Mouse (Mus musculus) limb, embryonic 13.5 days (tissue): ENCODE measurements around the gene Hint1. TPM values are rescaled to one million over a fixed set of nuclear protein-coding genes. Genes with fewer than 3 reads are reported as not detected.
A peak's percentile ranks its signal among the peaks of the same experiment; 100 is the strongest.
"Not testable (repeated sequence)": the region's sequence is repeated elsewhere in the genome, so short reads cannot be mapped to it uniquely, and the experiment has no call there.

ENCODE experiments used
- ATAC-seq: fragments of 200-750 bp; cut with Nextera tagmentation; 2 replicates; pipeline ENCODE4 v1.8.0; 2017; ENCODE audit warnings: low read depth, moderate number of reproducible peaks, moderate TSS enrichment; ENCODE audit not compliant: low FRiP score
- H3K27ac ChIP-seq: fragments of 300-500 bp; sonication (generic); 2 replicates; pipeline ENCODE4 v1.5.1; 2015; ENCODE audit warnings: inconsistent platforms, mild to moderate bottlenecking, moderate library complexity
- H3K27me3 ChIP-seq: fragments of 300-500 bp; sonication (generic); 2 replicates; pipeline ENCODE4 v1.6.1; 2015; ENCODE audit warnings: mild to moderate bottlenecking, inconsistent platforms
- H3K36me3 ChIP-seq: fragments of 300-500 bp; sonication (generic); 2 replicates; pipeline ENCODE4 v1.6.1; 2015; ENCODE audit warnings: inconsistent platforms, mild to moderate bottlenecking, moderate library complexity
- H3K4me1 ChIP-seq: fragments of 300-500 bp; sonication (generic); 2 replicates; pipeline ENCODE4 v1.6.1; 2015; ENCODE audit warnings: inconsistent platforms
- H3K4me2 ChIP-seq: fragments of 300-500 bp; sonication (generic); replicated peaks from 2 replicates; pipeline ENCODE4 v1.6.1; 2015; ENCODE audit warnings: inconsistent platforms, mild to moderate bottlenecking, moderate library complexity
- H3K4me3 ChIP-seq: fragments of 300-500 bp; sonication (generic); 2 replicates; pipeline ENCODE4 v1.5.1; 2015; ENCODE audit warnings: moderate library complexity, mild to moderate bottlenecking, inconsistent platforms
- H3K9ac ChIP-seq: fragments of 300-500 bp; sonication (generic); 2 replicates; pipeline ENCODE4 v1.6.1; 2015; ENCODE audit warnings: mild to moderate bottlenecking, inconsistent platforms
- H3K9me3 ChIP-seq: fragments of 300-500 bp; sonication (generic); 2 replicates; pipeline ENCODE4 v1.6.1; 2016; ENCODE audit warnings: inconsistent platforms
- WGBS: fragments of 180-500 bp; shearing (Covaris S2); methylation state at CpG from one replicate; pipeline ENCODE4 v1.1.7; 2015; 5-methylcytosine and 5-hydroxymethylcytosine counted together
- polyA plus RNA-seq: library from polyadenylated mRNA; unstranded; fragments of >200 nt; fragmentation: Nextera tagmentation; extraction: Ambion mirVana; gene quantifications from 2 replicates; pipeline ENCODE4 v1.2.1, GENCODE M21; 2015

Gene Hint1
- polyA plus RNA-seq, 1 experiment from 2014 or later, result 607 TPM

- no peak for ATAC-seq
Observed at GRCm38 (mm10) chr11:54844959-54845358, 21.2 kb upstream of the Hint1 start.

DNA sequence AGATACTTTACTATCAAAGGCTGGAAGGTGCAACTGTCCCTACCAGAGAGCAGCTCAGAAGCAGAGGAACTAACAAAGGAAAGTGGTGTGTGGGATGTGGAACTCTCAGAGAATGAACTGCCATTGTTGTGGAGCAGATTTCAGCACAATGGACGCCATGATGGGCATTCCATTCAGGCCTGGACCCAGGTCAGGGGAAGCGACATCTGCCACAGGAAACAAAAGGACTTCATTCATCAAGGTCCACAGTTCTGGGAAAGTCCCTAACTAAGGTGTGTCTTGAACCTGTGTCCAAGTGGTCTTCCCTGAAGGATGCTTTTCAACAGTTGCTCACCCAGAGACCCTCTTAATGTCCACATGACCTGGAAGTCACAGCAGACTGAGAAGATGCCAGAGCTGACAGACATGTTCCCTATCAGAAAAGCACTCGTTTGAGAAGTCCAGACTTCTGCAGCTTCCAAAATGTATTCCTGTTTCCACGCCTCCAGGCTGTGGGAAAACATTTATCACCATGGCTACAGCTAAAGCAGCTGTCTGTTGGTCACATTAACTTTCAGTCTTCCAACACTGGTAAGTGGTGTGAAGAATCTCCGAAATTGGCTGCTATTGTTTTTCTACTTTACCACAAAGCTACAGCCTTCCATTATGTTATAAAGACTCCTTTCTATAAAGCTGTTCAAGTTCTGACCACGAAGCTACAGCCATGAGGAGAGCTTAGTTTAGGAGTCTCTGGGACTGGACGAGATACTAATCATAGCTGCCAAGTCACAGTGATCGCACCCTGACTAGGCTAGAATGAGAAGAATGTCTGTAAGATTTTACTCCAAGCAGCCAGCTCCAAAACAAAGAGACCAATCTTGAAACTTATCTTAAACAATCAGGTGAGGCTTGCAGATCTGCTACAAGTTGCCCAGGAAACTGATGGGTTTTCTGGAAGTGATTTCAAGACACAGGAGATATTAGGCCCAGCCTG lies 20.4 kb upstream of the Hint1 start:
- no peak overlapping the region for H3K27ac ChIP-seq
- no peaks in the 10 kb centered on the region for H3K4me1 ChIP-seq
- H3K27me3 ChIP-seq, result no peaks in the 10 kb centered on the region
- H3K4me2 ChIP-seq, result no peak overlapping the region
- H3K4me3 ChIP-seq, result no peak overlapping the region
- 62% methylated on average over 8 of the region's 8 CpGs for WGBS
- no peak overlapping the region for H3K9ac ChIP-seq
- H3K9me3 ChIP-seq, result no peaks in the 10 kb centered on the region
- H3K36me3 ChIP-seq, result no peaks in the 10 kb centered on the region
- no peak for ATAC-seq

More at GRCm38 (mm10) chr11:54844959-54845358, 21.2 kb upstream of the Hint1 start:
- Histone ChIP-seq H3K4me1 (no peaks in the 10 kb centered on the region), H3K36me3 (no peaks in the 10 kb centered on the region), H3K9ac (no peak overlapping the region), H3K4me3 (no peak overlapping the region), H3K27me3 (no peaks in the 10 kb centered on the region), H3K4me2 (no peak overlapping the region), H3K27ac (no peak overlapping the region), H3K9me3 (no peaks in the 10 kb centered on the region)
- 80% methylated on average over 5 of the region's 5 CpGs for WGBS

GRCm38 (mm10) chr11:54849961-54850758 lies 16.0 kb upstream of the Hint1 start:
- Histone ChIP-seq H3K4me2 (no peak overlapping the region), H3K27me3 (no peaks in the 10 kb centered on the region), H3K27ac (no peak overlapping the region), H3K9me3 (no peaks in the 10 kb centered on the region), H3K4me1 (no peaks in the 10 kb centered on the region), H3K36me3 (no peaks in the 10 kb centered on the region), H3K4me3 (no peak overlapping the region), H3K9ac (no peak overlapping the region)
- no peak for ATAC-seq
- 80% methylated on average over 10 of the region's 10 CpGs for WGBS

GRCm38 (mm10) chr11:54851656-54852055 lies 14.5 kb upstream of the Hint1 start:
- 94% methylated on average over 12 of the region's 12 CpGs for WGBS
- ATAC-seq, result no peak
- Histone ChIP-seq H3K4me1 (no peaks in the 10 kb centered on the region), H3K27ac (no peak overlapping the region), H3K9me3 (no peaks in the 10 kb centered on the region), H3K4me2 (no peak overlapping the region), H3K9ac (no peak overlapping the region), H3K27me3 (no peaks in the 10 kb centered on the region), H3K4me3 (no peak overlapping the region), H3K36me3 (no peaks in the 10 kb centered on the region)

DNA sequence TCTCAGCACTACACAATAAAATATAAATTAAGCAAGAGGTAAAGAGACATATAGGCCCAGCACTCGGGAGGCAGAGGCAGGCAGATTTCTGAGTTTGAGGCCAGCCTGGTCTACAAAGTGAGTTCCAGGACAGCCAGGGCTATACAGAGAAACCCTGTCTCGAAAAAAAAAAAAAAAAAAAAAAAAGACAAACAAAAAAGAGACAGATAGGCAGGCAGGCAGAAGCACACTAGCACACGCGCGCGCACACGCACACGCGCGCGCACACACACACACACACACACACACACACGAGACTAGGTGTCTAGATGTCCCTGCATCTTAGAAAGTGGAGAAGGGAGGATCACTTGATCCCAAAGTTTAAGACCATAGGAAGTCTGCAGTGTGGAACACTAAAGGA lies 7.3 kb upstream of the Hint1 start:
- ATAC-seq, H3K4me3 ChIP-seq, H3K9me3 ChIP-seq, H3K27me3 ChIP-seq, H3K9ac ChIP-seq, H3K4me1 ChIP-seq, H3K27ac ChIP-seq, H3K36me3 ChIP-seq: not testable (repeated sequence)
- WGBS, result 98% methylated on average over 12 of the region's 12 CpGs
- peak overlapping the region; percentile 87; the same call in 1 of the 2 replicates for H3K4me2 ChIP-seq

DNA sequence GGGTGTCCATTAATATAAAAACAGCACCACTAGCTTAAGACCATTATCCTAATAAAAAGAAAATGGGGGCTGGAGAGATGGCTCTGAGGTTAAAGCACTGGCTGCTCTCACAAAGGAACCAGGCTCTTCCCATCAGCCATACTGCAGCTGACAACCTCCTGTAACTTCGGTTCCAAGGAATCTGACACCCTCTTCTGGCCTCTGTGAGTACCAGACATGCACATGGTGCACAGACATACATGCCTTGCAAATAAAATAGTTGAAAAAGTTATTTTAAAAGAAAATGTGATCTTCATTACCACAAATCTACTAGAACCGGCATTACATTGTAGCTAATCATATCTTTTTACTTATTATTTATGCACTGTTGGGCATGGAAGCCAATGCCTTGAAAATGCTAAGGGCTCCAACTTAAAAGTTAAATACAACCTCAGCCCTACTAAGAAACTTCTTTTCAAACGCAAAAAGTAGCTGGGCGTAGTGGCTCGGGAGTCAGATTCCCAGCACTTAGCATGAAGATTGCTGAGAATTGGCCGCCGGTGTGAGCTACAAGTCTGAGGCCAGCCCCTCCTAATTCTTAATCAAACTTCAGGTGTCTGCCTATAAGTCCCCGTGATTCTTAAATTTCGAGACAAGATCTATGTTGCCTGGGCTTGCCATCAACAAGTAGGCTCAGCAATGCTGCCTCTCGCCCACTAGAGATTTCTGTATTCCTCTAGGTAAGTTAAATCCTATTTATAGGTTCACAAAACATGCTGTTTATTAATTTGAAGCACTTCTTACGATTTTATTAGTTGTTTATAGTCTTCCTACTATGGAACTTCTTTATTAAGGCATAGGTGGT lies 6.6 kb upstream of the Hint1 start:
- Histone ChIP-seq H3K27me3 (no peaks in the 10 kb centered on the region), H3K4me1 (peaks cover 7% of the 10 kb centered on the region), H3K4me2 (peak overlapping the region; percentile 87), H3K9me3 (no peaks in the 10 kb centered on the region), H3K36me3 (no peaks in the 10 kb centered on the region), H3K27ac (no peak overlapping the region), H3K4me3 (peak overlapping the region; percentile 70), H3K9ac (peak overlapping the region; percentile 77)
- WGBS, result 20% methylated on average over 11 of the region's 11 CpGs
- ATAC-seq, result no peak

- Histone ChIP-seq H3K4me3 (peak within 1 kb of the TSS; percentile 70), H3K9me3 (no peaks in the 10 kb centered on the region), H3K27ac (peak within 1 kb of the TSS; percentile 79), H3K4me1 (peaks cover 8% of the 10 kb centered on the region), H3K27me3 (no peaks in the 10 kb centered on the region), H3K9ac (peak within 1 kb of the TSS; percentile 77), H3K36me3 (no peaks in the 10 kb centered on the region), H3K4me2 (peak within 1 kb of the TSS; percentile 87)
- ATAC-seq, result peak; percentile 98
- under 1% methylated on average over 42 of the region's 42 CpGs for WGBS
Observed at GRCm38 (mm10) chr11:54860256-54861038, 5.7 kb upstream of the Hint1 start, which contains the start of gene Lyrm7. Gene Lyrm7, minus strand, starts transcription at chr11:54860916.

DNA sequence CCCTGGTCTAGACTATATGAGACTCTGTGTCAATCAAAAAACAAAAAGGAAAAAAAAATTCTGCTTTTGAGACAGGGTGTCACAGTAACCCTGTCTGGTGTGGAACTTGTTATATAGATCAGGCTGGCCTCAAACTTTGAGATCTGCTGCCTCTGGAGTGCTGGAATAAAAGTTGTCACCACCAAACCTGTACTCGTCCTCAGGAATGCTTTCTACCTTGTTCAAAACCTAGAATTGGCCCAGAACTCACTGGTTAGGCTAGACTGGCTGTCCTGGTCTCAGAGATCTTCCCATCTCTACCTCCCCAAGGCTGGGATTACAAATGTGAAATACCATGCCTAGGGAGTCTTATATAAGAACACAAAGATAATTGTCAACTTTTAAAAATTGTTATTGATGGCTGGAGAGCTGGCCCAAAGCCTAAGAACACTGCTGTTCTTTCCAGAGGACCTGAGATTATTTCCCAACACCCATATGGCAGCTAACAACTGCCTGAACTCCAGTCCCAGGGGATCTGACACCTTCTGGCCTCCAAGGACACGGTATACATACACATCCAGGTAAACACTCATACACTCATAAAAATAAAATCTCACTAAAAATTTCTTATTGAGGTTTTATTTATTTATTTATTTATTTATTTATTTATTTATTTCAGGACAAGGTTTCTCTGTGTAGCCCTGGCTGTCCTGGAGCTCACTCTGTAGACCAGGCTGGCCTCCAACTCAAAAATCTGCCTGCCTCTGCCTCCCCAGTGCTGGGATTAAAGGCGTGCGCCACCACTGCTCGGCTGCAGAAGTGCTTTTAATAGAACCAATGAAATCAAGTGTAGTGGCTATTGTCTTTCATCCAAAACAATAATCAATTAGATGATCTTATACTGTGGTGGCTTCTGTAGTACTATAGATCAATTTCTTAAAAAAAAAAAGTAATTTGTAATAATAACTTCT lies 4.4 kb upstream of the Hint1 start:
- H3K36me3 ChIP-seq, result no peaks in the 10 kb centered on the region
- 89% methylated on average over 5 of the region's 5 CpGs for WGBS
- ATAC-seq, result no peak
- no peak overlapping the region for H3K4me3 ChIP-seq
- H3K4me2 ChIP-seq, result peak overlapping the region; percentile 87; the same call in 1 of the 2 replicates
- no peaks in the 10 kb centered on the region for H3K9me3 ChIP-seq
- H3K27me3 ChIP-seq, result no peaks in the 10 kb centered on the region
- peak overlapping the region; percentile 10; the same call in 1 of the 2 replicates for H3K27ac ChIP-seq
- no peak overlapping the region for H3K9ac ChIP-seq
- H3K4me1 ChIP-seq, result peaks cover 11% of the 10 kb centered on the region

GRCm38 (mm10) chr11:54862621-54863520 lies 3.3 kb upstream of the Hint1 start:
- H3K9me3 ChIP-seq, result no peaks in the 10 kb centered on the region
- 47% methylated on average over 10 of the region's 10 CpGs for WGBS
- ATAC-seq, result no peak
- no peak overlapping the region for H3K4me2 ChIP-seq
- peaks cover 16% of the 10 kb centered on the region for H3K4me1 ChIP-seq
- H3K27ac ChIP-seq, result no peak overlapping the region
- no peak overlapping the region for H3K4me3 ChIP-seq
- no peak overlapping the region for H3K9ac ChIP-seq
- no peaks in the 10 kb centered on the region for H3K36me3 ChIP-seq
- H3K27me3 ChIP-seq, result no peaks in the 10 kb centered on the region
